Mouse (Mus musculus) liver, postnatal 0 days (tissue): ENCODE data around the gene Icmt.

Source experiments
- CTCF ChIP-seq: sonication (generic); IDR thresholded peaks from 2 replicates; pipeline ENCODE4 v1.5.1; 2016; ENCODE audit warnings: antibody characterized with exemption, low read depth
- EP300 ChIP-seq: IDR thresholded peaks from 2 replicates; pipeline ENCODE4 v1.6.1; 2016; ENCODE audit warnings: antibody characterized with exemption, low read depth, mild to moderate bottlenecking

GRCm38 (mm10) chr4:152272449-152273049, 24.5 kb upstream of the Icmt start:
- TF ChIP-seq CTCF (peak; percentile 30; the same call in 1 of the 2 replicates), EP300 (no peak)
